21 mouse cellular contexts compared by ENCODE assay signal in genomic region chr2:28416511-28416910, GRCm38 (mm10). TPM values are rescaled to one million over a fixed set of nuclear protein-coding genes. Genes with fewer than 3 reads are reported as not detected.
DNase-seq lines count a peak whose midpoint lies in the region; ATAC-seq lines count a peak whose summit lies in the region.
"Had no signal": no experiment of that assay in that cellular context is flagged by ENCODE, and none has a peak within 500 bp of the region (broad histone marks: within the 10 kb centered on the region; RNA-seq: fewer than 3 reads in every experiment).

No protein-coding gene starts in this region.

- no peak overlapping the region for H3K4me2 ChIP-seq in kidney, embryonic 15.5 days
- H3K4me2 ChIP-seq: embryonic facial prominence, embryonic 12.5 days; forebrain, embryonic 12.5 days; midbrain, embryonic 11.5 days had no signal

- H3K9me3 ChIP-seq in kidney, embryonic 15.5 days (replicated peaks), result no peaks in the 10 kb centered on the region
- H3K9me3 ChIP-seq: embryonic facial prominence, embryonic 12.5 days; forebrain, embryonic 12.5 days; hindbrain, embryonic 10.5 days had no signal

- 92% methylated on average over 1 of the region's 1 CpGs for WGBS in kidney, embryonic 15.5 days

- peaks cover 3% of the 10 kb centered on the region; the same call in 1 of the 2 replicates for H3K27me3 ChIP-seq in kidney, embryonic 15.5 days
- H3K27me3 ChIP-seq: embryonic facial prominence, embryonic 12.5 days had no signal

- DNase-seq in kidney, postnatal 25 days, result no peak
- DNase-seq in retina, postnatal 1 day, result peak; percentile 41
- no peak for DNase-seq in retina, embryonic 14.5 days (ENCODE audit: low spot score)
- peak; percentile 80 for DNase-seq in cerebellum, adult 9-11 months
- DNase-seq in ovary, postnatal 10 days (ENCODE audit: low spot score), result no peak
- DNase-seq in left cerebral cortex, adult 11 months (ENCODE audit: low spot score), result no peak
- DNase-seq: adrenal gland, adult 2 months; gastrocnemius, postnatal 36 days; layer of hippocampus, adult 9-11 months; left cerebral cortex, postnatal 4 days; lung, adult 18-20 months; lung, postnatal 10 days; thymus, postnatal 25 days had no signal

- ATAC-seq in kidney, embryonic 15.5 days (replicated peaks; ENCODE audit: low FRiP score), result no peak
- ATAC-seq: hindbrain, postnatal 0 days; intestine, embryonic 16.5 days had no signal

- no peak overlapping the region for H3K4me3 ChIP-seq in kidney, embryonic 15.5 days (replicated peaks)
- H3K4me3 ChIP-seq: embryonic facial prominence, embryonic 12.5 days; forebrain, embryonic 12.5 days; hindbrain, embryonic 10.5 days had no signal

- no peak overlapping the region for H3K9ac ChIP-seq in kidney, embryonic 15.5 days
- H3K9ac ChIP-seq: embryonic facial prominence, embryonic 12.5 days; forebrain, embryonic 12.5 days had no signal

- 0 out of 2 replicates have a peak, but pooled peaks cover 8% of the 10 kb centered on the region for H3K4me1 ChIP-seq in kidney, embryonic 15.5 days

- H3K27ac ChIP-seq in kidney, embryonic 15.5 days, result 0 out of 2 replicates have a peak overlapping the region, but pooled peaks have one; percentile 6
- H3K27ac ChIP-seq: embryonic facial prominence, embryonic 12.5 days; forebrain, embryonic 12.5 days; hindbrain, embryonic 10.5 days; hindbrain, postnatal 0 days had no signal

- H3K36me3 ChIP-seq in kidney, embryonic 15.5 days, result no peaks in the 10 kb centered on the region
- H3K36me3 ChIP-seq: embryonic facial prominence, embryonic 12.5 days; forebrain, embryonic 12.5 days; hindbrain, embryonic 10.5 days had no signal

RNA-seq across cellular contexts. Expression of gene Ppp1r26, which starts 30.1 kb away (rescaled TPM):
- 5.4 and 6.0 TPM in 2 replicates for polyA plus RNA-seq in kidney, embryonic 15.5 days (2015; fragmentation: Nextera tagmentation; extraction: Ambion mirVana)

RNA-seq across cellular contexts. Expression of gene 1700007K13Rik, which starts 49.6 kb away (rescaled TPM):
- 0.52 TPM in 1 of 2 replicates, not detected in the other for polyA plus RNA-seq in kidney, embryonic 15.5 days (2015; fragmentation: Nextera tagmentation; extraction: Ambion mirVana)
- polyA plus RNA-seq: adrenal gland, adult 2 months; intestine, embryonic 16.5 days; liver, adult 2 months had no signal

RNA-seq across cellular contexts. Expression of gene Mrps2, which starts 51.4 kb away (rescaled TPM):
- polyA plus RNA-seq in kidney, embryonic 15.5 days (2015; fragmentation: Nextera tagmentation; extraction: Ambion mirVana), result 62.0 and 64.0 TPM in 2 replicates

Comparison
In these comparisons a context has a peak if more than half of its experiments do, and no peak if none do; other contexts are left out.
1. DNase-seq: peak in retina, postnatal 1 day (single experiment) and cerebellum, adult 9-11 months (single experiment); none in kidney, postnatal 25 days (0 of 2), retina, embryonic 14.5 days (single experiment), ovary, postnatal 10 days (single experiment) and left cerebral cortex, adult 11 months (single experiment).